Mouse (Mus musculus): ENCODE results near the gene Fpr3. TPM values are rescaled to one million over a fixed set of nuclear protein-coding genes. Genes with fewer than 3 reads are reported as not detected.
A peak's percentile ranks its signal among the peaks of the same experiment; 100 is the strongest.
"Not testable (repeated sequence)": the region's sequence is repeated elsewhere in the genome, so short reads cannot be mapped to it uniquely, and the experiment has no call there.

The Fpr3 gene
- polyA plus RNA-seq (2015; fragmentation: Nextera tagmentation; extraction: Ambion mirVana), result not detected in 2 replicates

GRCm38 (mm10) chr17:17887774-17888248 lies at the start of gene Fpr3, which contains the start of gene Fpr2:
Fpr3 (plus strand) TSS chr17:17887852.
Fpr2 (plus strand) TSS chr17:17887824.
- Histone ChIP-seq H3K9me3 (no peaks in the 10 kb centered on the region), H3K4me3 (replicated peaks) (no peak within 1 kb of the TSS), H3K4me1 (replicated peaks) (no peaks in the 10 kb centered on the region), H3K27ac (no peak within 1 kb of the TSS), H3K4me2 (replicated peaks) (no peak within 1 kb of the TSS), H3K36me3 (no peaks in the 10 kb centered on the region), H3K27me3 (replicated peaks) (no peaks in the 10 kb centered on the region), H3K9ac (no peak within 1 kb of the TSS)
- 67% methylated on average over 1 of the region's 1 CpGs for WGBS
- ATAC-seq, result no peak

- Histone ChIP-seq H3K4me1 (replicated peaks) (peaks cover 23% of the 10 kb centered on the region), H3K27me3 (replicated peaks) (no peaks in the 10 kb centered on the region), H3K9ac (peak overlapping the region; percentile 55), H3K4me3 (replicated peaks) (peak overlapping the region; percentile 47), H3K36me3 (0 out of 2 replicates have a peak, but pooled peaks cover 7% of the 10 kb centered on the region), H3K4me2 (replicated peaks) (peak overlapping the region; percentile 69), H3K27ac (peak overlapping the region; percentile 86), H3K9me3 (no peaks in the 10 kb centered on the region)
- under 1% methylated on average over 43 of the region's 43 CpGs for WGBS
- peak; percentile 99 for ATAC-seq
These were observed 49.5 kb upstream of the Fpr3 start for GRCm38 (mm10) chr17:17837919-17838701.

GRCm38 (mm10) chr17:17839276-17839675 lies 48.4 kb upstream of the Fpr3 start:
- 95% methylated on average over 2 of the region's 2 CpGs for WGBS
- Histone ChIP-seq H3K9me3 (no peaks in the 10 kb centered on the region), H3K4me2 (replicated peaks) (no peak overlapping the region; the same call in 1 of the 2 replicates), H3K27ac (no peak overlapping the region), H3K9ac (no peak overlapping the region), H3K4me3 (replicated peaks) (no peak overlapping the region), H3K27me3 (replicated peaks) (no peaks in the 10 kb centered on the region), H3K4me1 (replicated peaks) (peaks cover 22% of the 10 kb centered on the region), H3K36me3 (0 out of 2 replicates have a peak, but pooled peaks cover 7% of the 10 kb centered on the region)
- no peak for ATAC-seq

GRCm38 (mm10) chr17:17840796-17841195 lies 46.9 kb upstream of the Fpr3 start:
- WGBS, result 91% methylated on average over 7 of the region's 7 CpGs
- peaks cover 15% of the 10 kb centered on the region for H3K4me1 ChIP-seq (replicated peaks)
- 0 out of 2 replicates have a peak, but pooled peaks cover 7% of the 10 kb centered on the region for H3K36me3 ChIP-seq
- H3K9ac ChIP-seq, result no peak overlapping the region
- no peak for ATAC-seq
- no peaks in the 10 kb centered on the region for H3K9me3 ChIP-seq
- no peak overlapping the region for H3K4me2 ChIP-seq (replicated peaks)
- no peak overlapping the region for H3K27ac ChIP-seq
- no peaks in the 10 kb centered on the region for H3K27me3 ChIP-seq (replicated peaks)
- no peak overlapping the region for H3K4me3 ChIP-seq (replicated peaks)

GRCm38 (mm10) chr17:17843534-17844261 lies 44.0 kb upstream of the Fpr3 start:
- Histone ChIP-seq H3K9me3 (no peaks in the 10 kb centered on the region), H3K9ac (no peak overlapping the region), H3K36me3 (0 out of 2 replicates have a peak, but pooled peaks cover 2% of the 10 kb centered on the region), H3K4me2 (replicated peaks) (no peak overlapping the region), H3K4me1 (replicated peaks) (no peaks in the 10 kb centered on the region), H3K4me3 (replicated peaks) (no peak overlapping the region), H3K27me3 (replicated peaks) (no peaks in the 10 kb centered on the region), H3K27ac (no peak overlapping the region)
- peak; percentile 50; the same call in 1 of the 2 replicates for ATAC-seq
- 77% methylated on average over 27 of the region's 27 CpGs for WGBS

GRCm38 (mm10) chr17:17844606-17845005 lies 43.0 kb upstream of the Fpr3 start:
- not testable (repeated sequence) for H3K27me3 ChIP-seq (replicated peaks); H3K4me1 ChIP-seq (replicated peaks); H3K27ac ChIP-seq; H3K9me3 ChIP-seq; H3K9ac ChIP-seq; ATAC-seq; H3K4me2 ChIP-seq (replicated peaks); H3K4me3 ChIP-seq (replicated peaks); H3K36me3 ChIP-seq
- 78% methylated on average over 3 of the region's 3 CpGs for WGBS

GRCm38 (mm10) chr17:17845187-17846027 lies 42.2 kb upstream of the Fpr3 start:
- no peak overlapping the region for H3K27ac ChIP-seq
- WGBS, result 76% methylated on average over 10 of the region's 10 CpGs
- H3K27me3 ChIP-seq (replicated peaks), result peaks cover 6% of the 10 kb centered on the region; the same call in 1 of the 2 replicates
- H3K4me3 ChIP-seq (replicated peaks), result no peak overlapping the region
- no peaks in the 10 kb centered on the region for H3K4me1 ChIP-seq (replicated peaks)
- H3K9ac ChIP-seq, result no peak overlapping the region
- H3K36me3 ChIP-seq, result no peaks in the 10 kb centered on the region
- no peaks in the 10 kb centered on the region for H3K9me3 ChIP-seq
- ATAC-seq, result no peak
- H3K4me2 ChIP-seq (replicated peaks), result no peak overlapping the region

GRCm38 (mm10) chr17:17848988-17849387 lies 38.7 kb upstream of the Fpr3 start:
- no peak overlapping the region for H3K9ac ChIP-seq
- H3K9me3 ChIP-seq, result no peaks in the 10 kb centered on the region
- no peak overlapping the region for H3K27ac ChIP-seq
- peaks cover 7% of the 10 kb centered on the region; the same call in 1 of the 2 replicates for H3K27me3 ChIP-seq (replicated peaks)
- no peak overlapping the region for H3K4me2 ChIP-seq (replicated peaks)
- no peaks in the 10 kb centered on the region for H3K36me3 ChIP-seq
- 79% methylated on average over 2 of the region's 2 CpGs for WGBS
- no peak overlapping the region for H3K4me3 ChIP-seq (replicated peaks)
- no peaks in the 10 kb centered on the region for H3K4me1 ChIP-seq (replicated peaks)
- ATAC-seq, result no peak

- ATAC-seq, result peak; percentile 59
- Histone ChIP-seq H3K27me3 (replicated peaks) (peaks cover 7% of the 10 kb centered on the region; the same call in 1 of the 2 replicates), H3K27ac (no peak overlapping the region), H3K9me3 (no peaks in the 10 kb centered on the region), H3K9ac (no peak overlapping the region), H3K36me3 (no peaks in the 10 kb centered on the region), H3K4me3 (replicated peaks) (peak overlapping the region; percentile 18), H3K4me2 (replicated peaks) (peak overlapping the region; percentile 45), H3K4me1 (replicated peaks) (no peaks in the 10 kb centered on the region)
- WGBS, result 27% methylated on average over 54 of the region's 55 CpGs
These were observed 37.5 kb upstream of the Fpr3 start for GRCm38 (mm10) chr17:17849906-17850712.

GRCm38 (mm10) chr17:17855064-17855838 lies 32.4 kb upstream of the Fpr3 start, which contains the start of gene Has1:
Has1 (minus strand) TSS chr17:17855205.
- ATAC-seq, result no peak
- Histone ChIP-seq H3K4me1 (replicated peaks) (no peaks in the 10 kb centered on the region), H3K4me3 (replicated peaks) (no peak within 1 kb of the TSS), H3K4me2 (replicated peaks) (no peak within 1 kb of the TSS), H3K9me3 (no peaks in the 10 kb centered on the region), H3K9ac (no peak within 1 kb of the TSS), H3K27ac (no peak within 1 kb of the TSS), H3K36me3 (no peaks in the 10 kb centered on the region), H3K27me3 (replicated peaks) (peaks cover 2% of the 10 kb centered on the region; the same call in 1 of the 2 replicates)
- 57% methylated on average over 8 of the region's 8 CpGs for WGBS

Measured in intestine, embryonic 15.5 days (tissue).